Comparison of ENCODE assay signal across 8 mouse cellular contexts in the genomic region with DNA sequence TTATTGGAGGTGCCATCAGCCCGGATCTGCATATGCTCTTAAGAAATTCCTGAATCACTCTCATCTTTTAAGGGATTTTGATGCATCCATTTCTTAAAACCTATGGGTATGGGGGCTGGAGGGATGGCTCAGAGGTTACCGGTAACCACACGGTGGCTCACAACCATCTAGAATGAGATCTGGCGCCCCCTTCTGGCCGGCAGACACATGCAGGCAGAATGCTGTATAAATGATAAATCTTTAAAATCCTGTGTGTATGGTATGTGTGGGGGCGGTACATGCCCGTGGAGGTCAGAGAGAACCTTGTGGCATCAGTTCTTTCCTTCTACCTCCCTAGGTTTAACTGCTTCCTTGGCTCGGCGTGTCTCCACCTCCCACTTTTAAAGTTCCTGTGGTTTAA. TPM values are rescaled to one million over a fixed set of nuclear protein-coding genes. Genes with fewer than 3 reads are reported as not detected.
A peak's percentile ranks its signal among the peaks of the same experiment; 100 is the strongest.
DNase-seq lines count a peak whose midpoint lies in the region; ATAC-seq lines count a peak whose summit lies in the region.
"Had no signal": no experiment of that assay in that cellular context is flagged by ENCODE, and none has a peak within 500 bp of the region (broad histone marks: within the 10 kb centered on the region; RNA-seq: fewer than 3 reads in every experiment).

No protein-coding gene starts in this region.

- H3K27ac ChIP-seq in neural tube, embryonic 15.5 days (replicated peaks): no peak overlapping the region
- H3K27ac ChIP-seq: heart, embryonic 15.5 days had no signal

- no peaks in the 10 kb centered on the region for H3K36me3 ChIP-seq in neural tube, embryonic 15.5 days
- H3K36me3 ChIP-seq: heart, embryonic 15.5 days had no signal

- 15% methylated on average over 9 of the region's 9 CpGs for WGBS in neural tube, embryonic 15.5 days

- peak; percentile 76 for DNase-seq in neural tube, embryonic 10.5 days (ENCODE audit: extremely low spot score, low spot score)
- DNase-seq in adrenal gland, postnatal 10 days: peak; percentile 84
- DNase-seq in embryo, embryonic 11 days: peak; percentile 81
- peak; percentile 73 for DNase-seq in kidney, postnatal 14 days
- DNase-seq in lung, postnatal 25 days (ENCODE audit: low spot score): peak; percentile 57
- peak; percentile 47 for DNase-seq in spleen, adult 12 weeks (ENCODE audit: low spot score)

- no peak overlapping the region for H3K9ac ChIP-seq in neural tube, embryonic 15.5 days (replicated peaks)
- H3K9ac ChIP-seq: heart, embryonic 15.5 days had no signal

- H3K27me3 ChIP-seq in neural tube, embryonic 15.5 days (replicated peaks): peaks cover 6% of the 10 kb centered on the region; the same call in 1 of the 2 replicates
- H3K27me3 ChIP-seq: heart, embryonic 15.5 days had no signal

- no peak for ATAC-seq in neural tube, embryonic 15.5 days (ENCODE audit: low FRiP score)

- peaks cover 12% of the 10 kb centered on the region for H3K4me1 ChIP-seq in neural tube, embryonic 15.5 days

- no peak overlapping the region for H3K4me2 ChIP-seq in neural tube, embryonic 15.5 days
- H3K4me2 ChIP-seq: heart, embryonic 15.5 days had no signal

- no peaks in the 10 kb centered on the region for H3K9me3 ChIP-seq in neural tube, embryonic 15.5 days (replicated peaks)
- H3K9me3 ChIP-seq: heart, embryonic 15.5 days had no signal

- no peak overlapping the region for H3K4me3 ChIP-seq in neural tube, embryonic 15.5 days (replicated peaks)
- H3K4me3 ChIP-seq: heart, embryonic 15.5 days had no signal

RNA-seq across cellular contexts. Expression of gene Ccdc65, which starts 2.4 kb away (rescaled TPM):
- polyA plus RNA-seq in neural tube, embryonic 15.5 days (2015; fragmentation: Nextera tagmentation; extraction: Ambion mirVana): 6.4 and 7.5 TPM in 2 replicates
- total RNA-seq in adrenal gland, postnatal 10 days (2021): under 1 TPM; 0.61 to 0.63 TPM

RNA-seq across cellular contexts. Expression of gene Fkbp11, which starts 17.6 kb away (rescaled TPM):
- polyA plus RNA-seq in neural tube, embryonic 15.5 days (2015; fragmentation: Nextera tagmentation; extraction: Ambion mirVana): 11.9 and 12.3 TPM in 2 replicates
- total RNA-seq in adrenal gland, postnatal 10 days (2021): 10 to 100 TPM in 1 of 2 experiments, 1 to 10 TPM in 1; 8.8 to 11.9 TPM

RNA-seq across cellular contexts. Expression of gene Rnd1, which starts 33.2 kb away (rescaled TPM):
- polyA plus RNA-seq in neural tube, embryonic 15.5 days (2015; fragmentation: Nextera tagmentation; extraction: Ambion mirVana): 9.4 and 11.3 TPM in 2 replicates
- 1 to 10 TPM; 1.9 to 2.3 TPM for total RNA-seq in adrenal gland, postnatal 10 days (2021)

RNA-seq across cellular contexts. Expression of gene Ddx23, which starts 47.7 kb away (rescaled TPM):
- 20.6 and 21.0 TPM in 2 replicates for polyA plus RNA-seq in neural tube, embryonic 15.5 days (2015; fragmentation: Nextera tagmentation; extraction: Ambion mirVana)
- 10 to 100 TPM; 55.5 to 72.4 TPM for total RNA-seq in adrenal gland, postnatal 10 days (2021)

RNA-seq across cellular contexts. Expression of gene Arf3, which starts 52.6 kb away (rescaled TPM):
- polyA plus RNA-seq in neural tube, embryonic 15.5 days (2015; fragmentation: Nextera tagmentation; extraction: Ambion mirVana): 97.8 TPM in 2 replicates
- 10 to 100 TPM; 92.4 to 94.7 TPM for total RNA-seq in adrenal gland, postnatal 10 days (2021)
